Mouse (Mus musculus): ENCODE data around the gene Coa4. TPM values are rescaled to one million over a fixed set of nuclear protein-coding genes. Genes with fewer than 3 reads are reported as not detected.

The Coa4 gene
- polyA plus RNA-seq, 1 experiment from 2014 or later: 23.8 TPM

GRCm38 (mm10) chr7:100544437-100544836 lies 7.6 kb downstream of the Coa4 start:
- Histone ChIP-seq H3K4me1 (ENCODE audit: control insufficient read depth, insufficient read depth, low read length) (no peaks in the 10 kb centered on the region), H3K4me3 (ENCODE audit: low read length) (no peak overlapping the region), H3K9ac (ENCODE audit: low read depth, low read length) (no peak overlapping the region), H3K27ac (ENCODE audit: low read depth, low read length) (no peak overlapping the region), H3K9me3 (ENCODE audit: control insufficient read depth, low read length) (no peaks in the 10 kb centered on the region), H3K4me2 (replicated peaks; ENCODE audit: low read depth, low read length) (no peak overlapping the region), H3K36me3 (ENCODE audit: control insufficient read depth, insufficient read depth, low read length) (peaks cover 16% of the 10 kb centered on the region; the same call in 1 of the 2 replicates), H3K27me3 (ENCODE audit: control insufficient read depth, insufficient read depth, low read length) (no peaks in the 10 kb centered on the region)
- ATAC-seq (ENCODE audit: low FRiP score, low TSS enrichment): no peak
- WGBS: 60% methylated on average over 1 of the region's 1 CpGs

GRCm38 (mm10) chr7:100547631-100548030 lies 10.8 kb downstream of the Coa4 start:
- peaks cover 11% of the 10 kb centered on the region; the same call in 1 of the 2 replicates for H3K36me3 ChIP-seq (ENCODE audit: control insufficient read depth, insufficient read depth, low read length)
- ATAC-seq (ENCODE audit: low FRiP score, low TSS enrichment): no peak

GRCm38 (mm10) chr7:100549796-100550195 lies 12.9 kb downstream of the Coa4 start:
- H3K9ac ChIP-seq (ENCODE audit: low read depth, low read length): no peak overlapping the region
- H3K4me2 ChIP-seq (replicated peaks; ENCODE audit: low read depth, low read length): no peak overlapping the region
- H3K27ac ChIP-seq (ENCODE audit: low read depth, low read length): no peak overlapping the region
- no peak for ATAC-seq (ENCODE audit: low FRiP score, low TSS enrichment)
- 100% methylated on average over 3 of the region's 3 CpGs for WGBS
- no peaks in the 10 kb centered on the region for H3K9me3 ChIP-seq (ENCODE audit: control insufficient read depth, low read length)
- H3K27me3 ChIP-seq (ENCODE audit: control insufficient read depth, insufficient read depth, low read length): no peaks in the 10 kb centered on the region
- no peaks in the 10 kb centered on the region for H3K4me1 ChIP-seq (ENCODE audit: control insufficient read depth, insufficient read depth, low read length)
- H3K4me3 ChIP-seq (ENCODE audit: low read length): no peak overlapping the region
- H3K36me3 ChIP-seq (ENCODE audit: control insufficient read depth, insufficient read depth, low read length): peaks cover 11% of the 10 kb centered on the region; the same call in 1 of the 2 replicates

More at GRCm38 (mm10) chr7:100547631-100548030, 10.8 kb downstream of the Coa4 start:
- no peaks in the 10 kb centered on the region for H3K9me3 ChIP-seq (ENCODE audit: control insufficient read depth, low read length)
- H3K9ac ChIP-seq (ENCODE audit: low read depth, low read length): no peak overlapping the region
- no peak overlapping the region for H3K4me3 ChIP-seq (ENCODE audit: low read length)
- H3K27ac ChIP-seq (ENCODE audit: low read depth, low read length): no peak overlapping the region
- WGBS: 80% methylated on average over 4 of the region's 4 CpGs
- no peak overlapping the region for H3K4me2 ChIP-seq (replicated peaks; ENCODE audit: low read depth, low read length)
- no peaks in the 10 kb centered on the region for H3K4me1 ChIP-seq (ENCODE audit: control insufficient read depth, insufficient read depth, low read length)
- H3K27me3 ChIP-seq (ENCODE audit: control insufficient read depth, insufficient read depth, low read length): no peaks in the 10 kb centered on the region

- WGBS: 69% methylated on average over 5 of the region's 5 CpGs
- Histone ChIP-seq H3K4me3 (ENCODE audit: low read length) (no peak overlapping the region), H3K27me3 (ENCODE audit: control insufficient read depth, insufficient read depth, low read length) (no peaks in the 10 kb centered on the region), H3K9me3 (ENCODE audit: control insufficient read depth, low read length) (no peaks in the 10 kb centered on the region), H3K36me3 (ENCODE audit: control insufficient read depth, insufficient read depth, low read length) (peaks cover 11% of the 10 kb centered on the region; the same call in 1 of the 2 replicates), H3K4me1 (ENCODE audit: control insufficient read depth, insufficient read depth, low read length) (no peaks in the 10 kb centered on the region), H3K27ac (ENCODE audit: low read depth, low read length) (no peak overlapping the region), H3K4me2 (replicated peaks; ENCODE audit: low read depth, low read length) (no peak overlapping the region), H3K9ac (ENCODE audit: low read depth, low read length) (no peak overlapping the region)
- ATAC-seq (ENCODE audit: low FRiP score, low TSS enrichment): no peak
Observed at GRCm38 (mm10) chr7:100550338-100551007, 13.6 kb downstream of the Coa4 start.

- H3K9ac ChIP-seq (ENCODE audit: low read depth, low read length): no peak overlapping the region
- no peaks in the 10 kb centered on the region for H3K9me3 ChIP-seq (ENCODE audit: control insufficient read depth, low read length)
- no peak for ATAC-seq (ENCODE audit: low FRiP score, low TSS enrichment)
- H3K4me1 ChIP-seq (ENCODE audit: control insufficient read depth, insufficient read depth, low read length): no peaks in the 10 kb centered on the region
- no peak overlapping the region for H3K27ac ChIP-seq (ENCODE audit: low read depth, low read length)
- H3K4me3 ChIP-seq (ENCODE audit: low read length): no peak overlapping the region
- H3K36me3 ChIP-seq (ENCODE audit: control insufficient read depth, insufficient read depth, low read length): peaks cover 4% of the 10 kb centered on the region; the same call in 1 of the 2 replicates
- WGBS: 78% methylated on average over 5 of the region's 5 CpGs
- H3K4me2 ChIP-seq (replicated peaks; ENCODE audit: low read depth, low read length): no peak overlapping the region
- no peaks in the 10 kb centered on the region for H3K27me3 ChIP-seq (ENCODE audit: control insufficient read depth, insufficient read depth, low read length)
Observed at GRCm38 (mm10) chr7:100554939-100555338, 18.1 kb downstream of the Coa4 start.

- 57% methylated on average over 13 of the region's 13 CpGs for WGBS
- ATAC-seq (ENCODE audit: low FRiP score, low TSS enrichment): no peak
- H3K27ac ChIP-seq (ENCODE audit: low read depth, low read length): no peak overlapping the region
- no peaks in the 10 kb centered on the region for H3K27me3 ChIP-seq (ENCODE audit: control insufficient read depth, insufficient read depth, low read length)
- H3K9me3 ChIP-seq (ENCODE audit: control insufficient read depth, low read length): no peaks in the 10 kb centered on the region
- H3K4me3 ChIP-seq (ENCODE audit: low read length): no peak overlapping the region
- peaks cover 4% of the 10 kb centered on the region; the same call in 1 of the 2 replicates for H3K36me3 ChIP-seq (ENCODE audit: control insufficient read depth, insufficient read depth, low read length)
- no peak overlapping the region for H3K4me2 ChIP-seq (replicated peaks; ENCODE audit: low read depth, low read length)
- no peaks in the 10 kb centered on the region for H3K4me1 ChIP-seq (ENCODE audit: control insufficient read depth, insufficient read depth, low read length)
- H3K9ac ChIP-seq (ENCODE audit: low read depth, low read length): no peak overlapping the region
Observed at GRCm38 (mm10) chr7:100555431-100555951, 18.6 kb downstream of the Coa4 start.

GRCm38 (mm10) chr7:100557241-100557640 lies 20.4 kb downstream of the Coa4 start:
- Histone ChIP-seq H3K4me3 (ENCODE audit: low read length) (no peak overlapping the region), H3K36me3 (ENCODE audit: control insufficient read depth, insufficient read depth, low read length) (no peaks in the 10 kb centered on the region; the same call in 1 of the 2 replicates), H3K27me3 (ENCODE audit: control insufficient read depth, insufficient read depth, low read length) (no peaks in the 10 kb centered on the region), H3K9me3 (ENCODE audit: control insufficient read depth, low read length) (no peaks in the 10 kb centered on the region), H3K4me2 (replicated peaks; ENCODE audit: low read depth, low read length) (no peak overlapping the region), H3K27ac (ENCODE audit: low read depth, low read length) (no peak overlapping the region), H3K9ac (ENCODE audit: low read depth, low read length) (no peak overlapping the region), H3K4me1 (ENCODE audit: control insufficient read depth, insufficient read depth, low read length) (no peaks in the 10 kb centered on the region)
- no peak for ATAC-seq (ENCODE audit: low FRiP score, low TSS enrichment)
- WGBS: 76% methylated on average over 5 of the region's 5 CpGs

GRCm38 (mm10) chr7:100559331-100559730 lies 22.5 kb downstream of the Coa4 start:
- H3K27ac ChIP-seq (ENCODE audit: low read depth, low read length): no peak overlapping the region
- no peaks in the 10 kb centered on the region for H3K27me3 ChIP-seq (ENCODE audit: control insufficient read depth, insufficient read depth, low read length)
- H3K4me2 ChIP-seq (replicated peaks; ENCODE audit: low read depth, low read length): no peak overlapping the region
- no peaks in the 10 kb centered on the region for H3K4me1 ChIP-seq (ENCODE audit: control insufficient read depth, insufficient read depth, low read length)
- no peaks in the 10 kb centered on the region; the same call in 1 of the 2 replicates for H3K36me3 ChIP-seq (ENCODE audit: control insufficient read depth, insufficient read depth, low read length)
- no peaks in the 10 kb centered on the region for H3K9me3 ChIP-seq (ENCODE audit: control insufficient read depth, low read length)
- WGBS: 74% methylated on average over 4 of the region's 4 CpGs
- H3K4me3 ChIP-seq (ENCODE audit: low read length): no peak overlapping the region
- H3K9ac ChIP-seq (ENCODE audit: low read depth, low read length): no peak overlapping the region
- no peak for ATAC-seq (ENCODE audit: low FRiP score, low TSS enrichment)

GRCm38 (mm10) chr7:100561861-100562587 lies 25.2 kb downstream of the Coa4 start:
- no peak overlapping the region for H3K27ac ChIP-seq (ENCODE audit: low read depth, low read length)

More at GRCm38 (mm10) chr7:100561861-100562587, 25.2 kb downstream of the Coa4 start:
- Histone ChIP-seq H3K27me3 (ENCODE audit: control insufficient read depth, insufficient read depth, low read length) (no peaks in the 10 kb centered on the region), H3K9me3 (ENCODE audit: control insufficient read depth, low read length) (no peaks in the 10 kb centered on the region), H3K9ac (ENCODE audit: low read depth, low read length) (no peak overlapping the region), H3K4me1 (ENCODE audit: control insufficient read depth, insufficient read depth, low read length) (no peaks in the 10 kb centered on the region), H3K4me2 (replicated peaks; ENCODE audit: low read depth, low read length) (no peak overlapping the region), H3K4me3 (ENCODE audit: low read length) (no peak overlapping the region), H3K36me3 (ENCODE audit: control insufficient read depth, insufficient read depth, low read length) (peaks cover 3% of the 10 kb centered on the region; the same call in 1 of the 2 replicates)
- 81% methylated on average over 11 of the region's 11 CpGs for WGBS
- no peak for ATAC-seq (ENCODE audit: low FRiP score, low TSS enrichment)

Data from kidney, embryonic 14.5 days (tissue).